Mouse (Mus musculus) hindlimb bud, embryonic 11.5 days (tissue): ENCODE data around the gene Dact2.

Experiments used
- DNase-seq: peaks from one replicate; pipeline ENCODE4 v3.0.0-alpha.2; 2012; ENCODE audit warnings: low read depth, low spot score; ENCODE audit errors: extremely low spot score

Gene Dact2

GRCm38 (mm10) chr17:14213976-14214529, 9.9 kb upstream of the Dact2 start:
- DNase-seq: no peak

GRCm38 (mm10) chr17:14212796-14213195, 8.7 kb upstream of the Dact2 start:
- DNase-seq: no peak

GRCm38 (mm10) chr17:14207093-14207561, 3.0 kb upstream of the Dact2 start:
- no peak for DNase-seq

- DNase-seq: no peak
Measured at GRCm38 (mm10) chr17:14206062-14206461, 2.0 kb upstream of the Dact2 start.

DNA sequence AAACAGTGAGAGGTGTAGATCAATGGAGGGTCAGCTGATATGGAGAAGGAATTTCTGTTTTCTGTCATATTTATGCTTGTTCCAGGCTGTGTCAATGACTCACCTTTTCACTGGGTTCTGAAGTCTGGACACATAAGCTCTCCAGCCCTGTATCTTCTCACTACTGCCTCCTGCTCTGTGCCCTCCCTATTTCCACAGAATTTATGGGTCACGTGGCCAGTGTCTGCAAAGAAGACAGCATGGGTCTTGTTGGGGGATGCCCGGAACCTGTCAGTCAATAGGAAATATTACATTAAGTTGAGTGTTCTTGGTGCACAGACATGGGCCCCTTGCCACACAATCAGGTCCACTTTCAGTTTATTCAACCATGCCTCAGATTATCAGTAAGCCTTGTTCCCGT, 1.1 kb upstream of the Dact2 start:
- DNase-seq: no peak

GRCm38 (mm10) chr17:14203121-14203941, 773 bp downstream of the Dact2 start:
- no peak for DNase-seq

GRCm38 (mm10) chr17:14202291-14203030, 1.6 kb downstream of the Dact2 start:
- no peak for DNase-seq

DNA sequence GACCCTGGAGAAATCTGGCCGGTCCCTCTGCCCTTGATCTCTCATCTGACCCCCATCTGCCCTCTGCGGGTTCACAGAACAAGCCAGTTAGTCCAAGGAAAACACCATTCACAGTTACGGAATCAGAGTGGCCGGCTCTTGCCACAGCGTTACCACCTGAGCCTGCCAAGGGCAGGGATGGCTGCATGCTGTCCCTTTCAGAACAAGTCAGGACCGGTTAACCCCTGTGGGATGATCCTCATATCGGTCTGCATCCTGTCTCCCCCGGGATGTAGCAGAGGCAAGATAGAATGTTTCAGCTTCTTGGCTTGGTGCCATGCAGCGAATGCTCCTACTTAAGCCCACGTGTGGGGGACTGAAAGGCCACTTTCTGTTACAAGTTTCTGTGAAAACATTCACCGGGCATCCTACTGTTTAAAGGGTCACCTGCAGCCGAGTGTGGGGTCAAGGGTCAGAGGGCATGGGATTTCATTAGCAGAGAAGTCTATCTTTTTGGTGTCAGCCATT, 2.8 kb downstream of the Dact2 start:
- DNase-seq: no peak

DNA sequence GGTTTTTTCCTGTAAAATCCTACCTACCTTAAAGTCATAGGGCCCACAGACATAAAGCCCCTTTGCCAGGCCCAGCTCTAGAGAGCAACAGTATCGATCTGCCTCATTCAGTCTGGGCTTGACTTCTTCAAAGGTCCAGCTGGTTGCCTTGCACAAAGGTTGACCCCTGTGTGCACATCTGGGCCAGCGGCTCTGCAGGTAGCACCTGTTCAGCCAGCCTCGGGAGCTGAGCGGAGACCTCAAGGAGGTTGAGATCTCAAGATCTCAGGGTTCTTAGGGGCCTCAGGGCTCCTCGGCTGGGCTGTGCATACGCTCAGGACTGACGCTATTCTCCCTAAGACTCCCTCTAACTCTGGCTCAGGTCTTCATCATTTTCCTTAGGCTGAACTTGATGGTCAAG, 3.9 kb downstream of the Dact2 start:
- no peak for DNase-seq

DNA sequence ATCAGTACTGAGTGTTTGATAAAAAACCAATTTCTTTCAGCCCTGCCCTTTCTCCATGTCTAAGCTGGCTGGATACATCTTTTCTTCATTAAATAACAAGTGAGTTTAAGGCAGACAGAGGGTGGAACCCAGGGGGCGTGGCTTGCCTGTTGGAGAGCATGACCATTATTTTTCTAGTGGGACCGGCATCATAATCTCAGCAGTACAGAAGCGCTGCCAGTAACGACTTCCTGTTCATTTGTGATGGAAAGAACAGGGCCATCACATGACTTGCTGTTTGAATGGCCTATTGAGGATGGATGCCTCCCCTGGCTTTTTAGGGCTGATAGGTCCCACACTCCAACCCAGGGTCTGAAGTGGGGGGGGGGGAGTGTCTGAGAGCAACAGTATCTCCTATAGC, 4.5 kb downstream of the Dact2 start:
- DNase-seq: no peak

DNA sequence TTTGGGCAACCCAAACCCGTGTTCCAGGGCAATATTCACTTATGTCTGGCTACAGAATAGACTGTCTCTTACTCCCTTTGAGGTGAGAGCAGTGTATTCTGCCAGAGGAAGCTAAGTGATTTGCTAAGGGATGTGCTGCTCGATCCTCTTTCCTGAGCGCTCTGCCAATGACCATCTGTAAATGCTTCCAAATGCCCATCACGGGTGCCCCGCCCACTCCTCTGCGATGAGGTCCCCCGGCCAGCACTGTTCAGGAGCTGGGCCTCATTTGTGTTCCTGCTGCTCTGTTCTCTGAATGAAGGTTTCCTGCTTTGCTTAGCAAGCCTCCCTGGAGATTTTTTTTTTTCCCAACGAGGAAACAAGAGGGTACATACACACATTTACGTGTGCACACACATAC, 11.2 kb downstream of the Dact2 start:
- no peak for DNase-seq

- no peak for DNase-seq
Measured at GRCm38 (mm10) chr17:14192432-14192831, 11.7 kb downstream of the Dact2 start.

DNA sequence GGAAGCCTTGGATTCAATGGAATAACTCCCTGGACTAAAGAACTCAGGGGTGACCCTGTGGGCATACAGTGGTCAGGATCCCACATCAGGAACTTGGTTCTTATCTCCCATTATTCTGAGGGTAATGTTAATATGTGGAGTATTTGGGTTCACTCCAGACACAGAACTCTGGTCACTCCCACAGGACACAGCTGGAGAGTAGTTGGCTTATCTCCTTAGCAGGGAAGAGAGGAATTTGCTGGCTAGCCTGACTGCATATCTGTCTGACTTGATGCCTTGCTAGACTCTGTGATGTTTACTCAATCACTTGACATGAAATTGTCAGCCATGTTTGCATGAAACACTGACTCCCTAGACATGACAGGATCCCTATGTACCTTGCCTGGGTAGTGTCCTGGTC, 15.6 kb downstream of the Dact2 start:
- DNase-seq: no peak

DNA sequence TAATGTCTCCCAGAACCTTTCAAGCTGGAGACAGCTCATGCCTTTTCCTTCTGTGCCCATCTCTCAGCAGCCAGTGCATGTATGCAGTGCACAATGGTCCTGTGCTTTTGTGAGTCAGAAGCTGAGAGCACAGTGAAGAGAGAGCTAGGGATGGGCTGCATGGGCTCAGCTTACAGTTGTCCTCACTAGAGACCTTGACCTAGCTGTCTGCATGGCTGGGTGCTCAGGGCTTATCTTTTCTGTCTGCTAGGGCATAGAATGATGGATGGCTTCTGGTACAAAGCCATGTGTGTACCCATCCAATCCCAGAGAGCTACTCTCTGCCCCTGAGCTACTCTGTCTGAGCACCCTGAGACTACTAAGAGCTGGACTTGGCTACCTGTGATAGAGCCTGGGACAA, 17.0 kb downstream of the Dact2 start:
- DNase-seq: no peak

DNA sequence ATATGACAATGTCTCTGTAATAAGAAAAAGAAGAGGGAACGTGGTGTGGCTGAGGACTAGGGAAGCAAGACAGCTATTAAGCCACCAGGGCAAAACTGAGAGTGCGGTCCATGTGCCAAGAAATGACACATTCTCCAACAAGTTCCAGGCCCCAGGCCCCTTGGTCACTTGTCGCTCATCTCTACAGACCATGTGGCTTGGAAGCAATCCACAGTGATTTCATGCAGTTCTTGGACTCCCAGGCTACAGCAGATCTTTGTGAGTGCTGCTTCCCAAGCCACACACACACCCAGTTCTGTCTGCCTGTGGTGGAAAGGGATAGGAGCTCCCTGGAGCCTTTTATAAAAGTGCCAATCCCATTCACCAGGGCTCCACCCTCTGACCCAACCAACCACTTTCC, 17.9 kb downstream of the Dact2 start:
- DNase-seq: no peak

GRCm38 (mm10) chr17:14184192-14184814, 19.8 kb downstream of the Dact2 start:
- DNase-seq: no peak

DNA sequence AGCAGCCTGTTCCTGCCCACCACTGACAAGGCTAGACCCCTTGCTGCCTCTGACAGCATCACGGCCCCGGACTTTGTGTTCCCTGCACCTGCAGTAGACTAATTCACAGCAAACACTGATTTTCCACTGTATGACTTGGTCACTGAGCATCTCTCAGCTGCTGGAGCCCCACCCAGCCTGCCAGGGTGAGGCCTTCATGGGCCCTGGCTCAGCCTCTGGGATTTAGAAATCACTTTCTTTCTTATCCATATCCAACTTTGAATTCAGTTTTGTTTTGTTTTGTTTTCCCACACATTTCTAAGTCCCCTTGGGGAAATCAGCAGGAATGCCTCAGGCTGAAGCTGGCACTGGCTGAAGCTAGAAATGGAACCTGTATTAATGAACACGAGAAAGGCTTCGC, 20.4 kb downstream of the Dact2 start:
- DNase-seq: no peak

GRCm38 (mm10) chr17:14182860-14183259, 21.2 kb downstream of the Dact2 start:
- DNase-seq: no peak

GRCm38 (mm10) chr17:14178911-14179310, 25.2 kb downstream of the Dact2 start:
- DNase-seq: no peak

GRCm38 (mm10) chr17:14178475-14178874, 25.6 kb downstream of the Dact2 start:
- DNase-seq: no peak

- DNase-seq: no peak
Measured at GRCm38 (mm10) chr17:14178049-14178448, 26.1 kb downstream of the Dact2 start.
